17 mouse cellular contexts compared by ENCODE assay signal in the genomic region with DNA sequence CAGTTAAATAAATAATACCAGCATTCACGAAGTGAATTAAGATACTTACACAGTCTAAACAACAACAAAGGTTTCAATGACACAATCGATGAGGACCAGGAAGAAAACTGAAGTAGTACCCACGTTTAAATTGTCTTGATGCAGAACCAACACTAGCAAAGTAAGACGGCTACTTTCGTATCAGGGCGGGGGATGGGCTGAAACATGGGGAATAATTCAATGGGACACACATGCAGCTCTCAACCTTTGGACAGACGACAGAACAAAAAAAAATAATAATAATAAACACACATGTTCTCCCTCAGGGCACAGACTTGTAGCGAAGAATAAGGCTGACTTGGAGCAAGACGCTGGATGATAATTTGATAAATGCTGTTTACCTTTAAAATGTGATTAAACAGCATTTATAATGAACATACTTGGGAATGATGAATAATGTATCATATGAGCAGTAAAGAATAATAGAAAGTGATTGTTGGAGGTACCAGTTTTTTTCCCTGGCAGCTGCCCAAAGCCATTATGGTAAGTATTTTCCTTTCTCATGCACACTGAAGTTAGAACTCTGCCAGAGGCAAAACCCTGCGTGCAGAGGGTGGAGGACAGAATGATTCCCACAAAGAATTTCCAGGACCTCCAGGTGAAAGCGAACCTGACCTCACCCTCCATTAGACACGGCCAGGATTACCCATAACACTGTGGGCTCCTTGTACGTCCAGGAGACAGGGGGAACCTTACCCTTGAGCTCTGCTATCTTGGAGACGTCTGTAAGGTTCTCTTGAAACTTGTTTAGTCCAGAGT.
DNase-seq lines count a peak whose midpoint lies in the region; ATAC-seq and TF ChIP-seq lines count a peak whose summit lies in the region.
"Had no signal": no experiment of that assay in that cellular context is flagged by ENCODE, and none has a peak within 500 bp of the region (broad histone marks: within the 10 kb centered on the region; RNA-seq: fewer than 3 reads in every experiment).

No protein-coding gene starts in this region.

- H3K4me3 ChIP-seq in lung, embryonic 14.5 days (ENCODE audit: low read depth, low read length), result no peak overlapping the region
- no peak overlapping the region for H3K4me3 ChIP-seq in embryonic facial prominence, embryonic 11.5 days (ENCODE audit: low read depth, low read length)
- H3K4me3 ChIP-seq in limb, embryonic 11.5 days (ENCODE audit: low read depth, low read length), result no peak overlapping the region
- no peak overlapping the region for H3K4me3 ChIP-seq in lung, adult 2 months (replicated peaks; ENCODE audit: extremely low read depth, low read depth, low read length)
- H3K4me3 ChIP-seq: hindbrain, embryonic 12.5 days; layer of hippocampus, adult 2 months; limb, embryonic 13.5 days; liver, embryonic 15.5 days had no signal

- no peak overlapping the region for H3K9ac ChIP-seq in lung, embryonic 14.5 days
- H3K9ac ChIP-seq in embryonic facial prominence, embryonic 11.5 days (replicated peaks; ENCODE audit: low read length), result no peak overlapping the region
- H3K9ac ChIP-seq in limb, embryonic 11.5 days (ENCODE audit: low read length), result no peak overlapping the region
- H3K9ac ChIP-seq: hindbrain, embryonic 12.5 days; limb, embryonic 13.5 days; liver, embryonic 15.5 days had no signal

- TF ChIP-seq CTCF in lung, embryonic 14.5 days (IDR thresholded peaks at IDR 0.05; ENCODE audit: low read depth), result no peak
- no peak for TF ChIP-seq CTCF in lung, adult 2 months (IDR thresholded peaks at IDR 0.05; ENCODE audit: insufficient read depth, low read length)

- no peaks in the 10 kb centered on the region for H3K9me3 ChIP-seq in lung, embryonic 14.5 days (ENCODE audit: low read depth, low read length)
- H3K9me3 ChIP-seq in embryonic facial prominence, embryonic 11.5 days (replicated peaks; ENCODE audit: control insufficient read depth, low read length), result no peaks in the 10 kb centered on the region
- no peaks in the 10 kb centered on the region for H3K9me3 ChIP-seq in limb, embryonic 11.5 days (ENCODE audit: control insufficient read depth, low read length)
- H3K9me3 ChIP-seq: hindbrain, embryonic 12.5 days; limb, embryonic 13.5 days; liver, embryonic 15.5 days had no signal

- no peak for TF ChIP-seq POLR2A in lung, adult 2 months (IDR thresholded peaks at IDR 0.05; ENCODE audit: borderline replicate concordance, extremely low read depth, low read depth, low read length)

- no peak overlapping the region for H3K4me2 ChIP-seq in lung, embryonic 14.5 days
- no peak overlapping the region for H3K4me2 ChIP-seq in embryonic facial prominence, embryonic 11.5 days (ENCODE audit: low read depth, low read length)
- no peak overlapping the region for H3K4me2 ChIP-seq in limb, embryonic 11.5 days (ENCODE audit: low read depth, severe bottlenecking)
- H3K4me2 ChIP-seq: hindbrain, embryonic 12.5 days; limb, embryonic 13.5 days; liver, embryonic 15.5 days had no signal

- 47% methylated on average over 14 of the region's 14 CpGs for WGBS in lung, embryonic 14.5 days
- 54% methylated on average over 14 of the region's 14 CpGs for WGBS in embryonic facial prominence, embryonic 11.5 days
- 50% methylated on average over 14 of the region's 14 CpGs for WGBS in limb, embryonic 11.5 days
- WGBS in lung, adult 2 months, result 67% methylated on average over 14 of the region's 14 CpGs

- H3K36me3 ChIP-seq in lung, embryonic 14.5 days (ENCODE audit: insufficient read depth), result no peaks in the 10 kb centered on the region
- no peaks in the 10 kb centered on the region for H3K36me3 ChIP-seq in embryonic facial prominence, embryonic 11.5 days (replicated peaks; ENCODE audit: control insufficient read depth, insufficient read depth, low read depth, low read length)
- H3K36me3 ChIP-seq in limb, embryonic 11.5 days (ENCODE audit: control insufficient read depth, insufficient read depth, low read length), result no peaks in the 10 kb centered on the region
- H3K36me3 ChIP-seq: hindbrain, embryonic 12.5 days; limb, embryonic 13.5 days; liver, embryonic 15.5 days had no signal

- H3K27ac ChIP-seq in lung, embryonic 14.5 days (ENCODE audit: low read depth), result no peak overlapping the region
- H3K27ac ChIP-seq in embryonic facial prominence, embryonic 11.5 days (replicated peaks; ENCODE audit: low read depth, low read length), result no peak overlapping the region
- H3K27ac ChIP-seq in limb, embryonic 11.5 days (replicated peaks; ENCODE audit: low read depth, low read length), result 0 out of 2 replicates have a peak overlapping the region, but pooled peaks have one; percentile 39
- H3K27ac ChIP-seq: hindbrain, embryonic 12.5 days; layer of hippocampus, adult 2 months; limb, embryonic 13.5 days; liver, embryonic 15.5 days had no signal

- H3K4me1 ChIP-seq in lung, embryonic 14.5 days (ENCODE audit: insufficient read depth), result peaks cover 10% of the 10 kb centered on the region
- no peaks in the 10 kb centered on the region for H3K4me1 ChIP-seq in embryonic facial prominence, embryonic 11.5 days (ENCODE audit: control insufficient read depth, insufficient read depth, low read length)
- peaks cover 7% of the 10 kb centered on the region; the same call in 1 of the 2 replicates for H3K4me1 ChIP-seq in limb, embryonic 11.5 days (ENCODE audit: control insufficient read depth, insufficient read depth, low read length)
- no peaks in the 10 kb centered on the region; the same call in 1 of the 2 replicates for H3K4me1 ChIP-seq in lung, adult 2 months (ENCODE audit: control insufficient read depth, insufficient read depth, low read length)
- H3K4me1 ChIP-seq: liver, embryonic 15.5 days had no signal

- no peaks in the 10 kb centered on the region for H3K27me3 ChIP-seq in lung, embryonic 14.5 days (ENCODE audit: insufficient read depth, low read length)
- H3K27me3 ChIP-seq in embryonic facial prominence, embryonic 11.5 days (ENCODE audit: control insufficient read depth, insufficient read depth, low read length), result no peaks in the 10 kb centered on the region
- no peaks in the 10 kb centered on the region for H3K27me3 ChIP-seq in limb, embryonic 11.5 days (ENCODE audit: control insufficient read depth, insufficient read depth, low read length)
- H3K27me3 ChIP-seq: hindbrain, embryonic 12.5 days; limb, embryonic 13.5 days; liver, embryonic 15.5 days had no signal

- no peak for ATAC-seq in lung, embryonic 14.5 days (ENCODE audit: insufficient read depth)
- ATAC-seq in embryonic facial prominence, embryonic 11.5 days (replicated peaks; ENCODE audit: insufficient number of reproducible peaks, low FRiP score, low TSS enrichment, low read depth), result no peak
- no peak for ATAC-seq in limb, embryonic 11.5 days (ENCODE audit: insufficient number of reproducible peaks, low FRiP score, low TSS enrichment, low read depth)
- ATAC-seq: inflammation-experienced regulatory T-cells, adult 6 months had no signal

- peak; percentile 46 for DNase-seq in lung, embryonic 14.5 days
- no peak for DNase-seq in lung, postnatal 14 days
- DNase-seq in embryonic facial prominence, embryonic 11.5 days (ENCODE audit: low spot score), result peak; percentile 43
- peak; percentile 33 for DNase-seq in kidney, adult 9 months
- DNase-seq in limb, embryonic 11.5 days (ENCODE audit: low spot score), result no peak
- DNase-seq in right cerebral cortex, adult 18-20 months, result no peak
- DNase-seq in adrenal gland, postnatal 25 days, result no peak
- DNase-seq in lung, adult 2 months, result no peak
- DNase-seq: embryo, embryonic 11 days; gastrocnemius, postnatal 10 days; spleen, adult 18-20 months; thymus, adult 2 months had no signal

Comparison
In these comparisons a context has a peak if more than half of its experiments do, and no peak if none do; other contexts are left out.
1. DNase-seq: peak in lung, embryonic 14.5 days (single experiment), embryonic facial prominence, embryonic 11.5 days (single experiment) and kidney, adult 9 months (single experiment); none in lung, postnatal 14 days (single experiment), limb, embryonic 11.5 days (single experiment), right cerebral cortex, adult 18-20 months (single experiment), adrenal gland, postnatal 25 days (single experiment) and lung, adult 2 months (single experiment).